Mouse (Mus musculus): ENCODE measurements around the gene Ano6. TPM values are rescaled to one million over a fixed set of nuclear protein-coding genes. Genes with fewer than 3 reads are reported as not detected.

Ano6 gene
- polyA plus RNA-seq, 1 experiment from 2014 or later: 52.3 TPM

DNA sequence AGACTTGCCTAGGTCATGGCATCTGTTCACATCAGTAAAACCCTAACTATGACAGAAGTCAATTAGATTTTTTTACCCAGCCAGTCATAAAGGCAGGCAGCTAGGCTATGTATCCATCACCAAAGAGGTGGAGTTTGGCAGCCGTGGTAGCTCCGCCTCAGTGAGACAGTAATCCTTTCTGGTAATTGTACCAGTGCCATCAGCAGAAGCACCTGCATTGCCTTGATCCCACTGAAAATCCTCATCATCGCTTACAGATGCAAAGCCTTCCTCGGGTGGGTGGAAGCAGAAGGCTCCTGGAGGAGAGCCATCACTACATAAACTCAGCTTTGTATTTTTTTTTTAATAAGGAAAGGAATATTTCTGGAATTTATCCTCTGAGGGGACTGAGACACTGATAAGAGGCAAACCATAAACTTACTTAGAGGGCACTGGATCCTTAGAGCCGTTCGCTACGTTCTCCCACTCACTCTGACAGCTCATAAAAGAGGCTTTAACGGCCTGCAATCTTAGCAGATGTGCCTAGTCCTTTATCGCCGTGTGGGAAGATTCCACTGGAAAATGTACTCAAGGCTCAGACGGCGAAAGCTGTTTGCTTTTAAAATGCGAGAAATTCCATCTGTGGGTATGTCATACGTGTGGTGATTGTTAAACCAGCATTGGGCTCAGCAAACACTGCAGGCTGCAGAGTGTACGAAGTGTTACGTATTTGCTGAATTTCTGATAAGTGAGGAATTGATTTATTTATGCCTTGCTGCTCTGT, 140.6 kb downstream of the Ano6 start:
- H3K4me2 ChIP-seq: no peak overlapping the region
- peaks cover 8% of the 10 kb centered on the region; the same call in 1 of the 2 replicates for H3K4me1 ChIP-seq
- no peaks in the 10 kb centered on the region; the same call in 1 of the 2 replicates for H3K9me3 ChIP-seq
- H3K27me3 ChIP-seq: no peaks in the 10 kb centered on the region
- H3K27ac ChIP-seq: no peak overlapping the region
- 70% methylated on average over 16 of the region's 16 CpGs for WGBS
- peaks cover 45% of the 10 kb centered on the region for H3K36me3 ChIP-seq
- H3K4me3 ChIP-seq: no peak overlapping the region
- H3K9ac ChIP-seq: no peak overlapping the region
- ATAC-seq (ENCODE audit: insufficient number of reproducible peaks, insufficient read depth, low FRiP score, low TSS enrichment, low read depth): no peak

GRCm38 (mm10) chr15:95932358-95932757, 141.7 kb downstream of the Ano6 start:
- peaks cover 50% of the 10 kb centered on the region for H3K36me3 ChIP-seq
- no peak overlapping the region for H3K4me3 ChIP-seq
- no peak overlapping the region for H3K27ac ChIP-seq
- no peak overlapping the region for H3K4me2 ChIP-seq
- no peak for ATAC-seq (ENCODE audit: insufficient number of reproducible peaks, insufficient read depth, low FRiP score, low TSS enrichment, low read depth)
- H3K9ac ChIP-seq: no peak overlapping the region
- peaks cover 8% of the 10 kb centered on the region; the same call in 1 of the 2 replicates for H3K4me1 ChIP-seq
- H3K27me3 ChIP-seq: no peaks in the 10 kb centered on the region
- 88% methylated on average over 5 of the region's 5 CpGs for WGBS
- no peaks in the 10 kb centered on the region; the same call in 1 of the 2 replicates for H3K9me3 ChIP-seq

DNA sequence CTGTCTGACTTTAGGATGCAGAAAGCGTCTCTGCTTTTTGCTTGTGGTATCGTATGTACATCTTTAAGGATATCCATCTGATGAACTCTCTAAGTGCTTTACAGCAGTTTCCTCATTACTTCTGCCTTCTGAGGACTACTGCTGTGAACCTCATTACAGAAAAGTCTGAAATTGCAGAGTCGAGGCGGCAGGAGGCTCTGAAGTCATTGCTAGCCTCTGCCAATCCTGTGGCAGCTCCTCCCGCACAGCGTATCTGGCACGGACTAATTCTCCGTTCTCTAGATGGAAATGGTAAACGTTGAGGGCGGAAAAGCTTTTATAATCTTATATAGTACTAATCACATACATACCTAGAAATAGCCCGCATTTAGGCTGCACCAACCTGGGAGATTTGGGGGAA, 144.5 kb downstream of the Ano6 start:
- no peak overlapping the region for H3K4me2 ChIP-seq
- H3K27me3 ChIP-seq: no peaks in the 10 kb centered on the region
- H3K27ac ChIP-seq: no peak overlapping the region
- H3K4me1 ChIP-seq: peaks cover 8% of the 10 kb centered on the region; the same call in 1 of the 2 replicates
- H3K4me3 ChIP-seq: no peak overlapping the region
- no peak for ATAC-seq (ENCODE audit: insufficient number of reproducible peaks, insufficient read depth, low FRiP score, low TSS enrichment, low read depth)
- H3K36me3 ChIP-seq: peaks cover 50% of the 10 kb centered on the region
- no peak overlapping the region for H3K9ac ChIP-seq
- H3K9me3 ChIP-seq: peaks cover 4% of the 10 kb centered on the region
- 77% methylated on average over 11 of the region's 11 CpGs for WGBS

- Histone ChIP-seq H3K4me3 (no peak overlapping the region), H3K4me1 (peaks cover 9% of the 10 kb centered on the region), H3K27me3 (no peaks in the 10 kb centered on the region), H3K27ac (no peak overlapping the region), H3K4me2 (no peak overlapping the region), H3K9ac (no peak overlapping the region), H3K9me3 (peaks cover 4% of the 10 kb centered on the region; the same call in 1 of the 2 replicates), H3K36me3 (peaks cover 46% of the 10 kb centered on the region)
- no peak for ATAC-seq (ENCODE audit: insufficient number of reproducible peaks, insufficient read depth, low FRiP score, low TSS enrichment, low read depth)
- WGBS: 55% methylated on average over 4 of the region's 4 CpGs
Observed at GRCm38 (mm10) chr15:95943470-95943869, 152.8 kb downstream of the Ano6 start.

DNA sequence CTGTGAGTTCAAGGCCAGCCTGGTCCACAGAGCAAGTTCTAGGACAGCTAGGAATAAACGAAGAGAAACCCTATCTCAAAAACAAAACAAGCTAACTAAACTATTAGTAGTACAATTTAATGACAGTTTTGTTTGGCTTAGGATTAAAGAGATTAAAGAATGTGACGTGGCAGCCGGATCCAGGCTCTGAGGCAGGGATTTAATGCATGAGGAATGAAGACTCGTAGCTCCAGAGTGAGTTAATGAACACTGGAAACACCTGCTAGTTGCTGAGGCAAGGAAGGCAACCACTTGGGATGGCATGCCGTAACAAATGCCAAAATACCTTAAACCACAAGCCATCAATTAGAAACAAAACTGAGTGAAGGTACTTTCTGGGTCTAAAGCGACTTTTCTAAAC, 153.7 kb downstream of the Ano6 start:
- no peak overlapping the region for H3K4me2 ChIP-seq
- no peaks in the 10 kb centered on the region for H3K27me3 ChIP-seq
- peaks cover 42% of the 10 kb centered on the region for H3K36me3 ChIP-seq
- H3K9ac ChIP-seq: no peak overlapping the region
- peaks cover 9% of the 10 kb centered on the region for H3K4me1 ChIP-seq
- no peaks in the 10 kb centered on the region for H3K9me3 ChIP-seq
- no peak overlapping the region for H3K27ac ChIP-seq
- H3K4me3 ChIP-seq: no peak overlapping the region
- no peak for ATAC-seq (ENCODE audit: insufficient number of reproducible peaks, insufficient read depth, low FRiP score, low TSS enrichment, low read depth)
- WGBS: 72% methylated on average over 6 of the region's 6 CpGs

DNA sequence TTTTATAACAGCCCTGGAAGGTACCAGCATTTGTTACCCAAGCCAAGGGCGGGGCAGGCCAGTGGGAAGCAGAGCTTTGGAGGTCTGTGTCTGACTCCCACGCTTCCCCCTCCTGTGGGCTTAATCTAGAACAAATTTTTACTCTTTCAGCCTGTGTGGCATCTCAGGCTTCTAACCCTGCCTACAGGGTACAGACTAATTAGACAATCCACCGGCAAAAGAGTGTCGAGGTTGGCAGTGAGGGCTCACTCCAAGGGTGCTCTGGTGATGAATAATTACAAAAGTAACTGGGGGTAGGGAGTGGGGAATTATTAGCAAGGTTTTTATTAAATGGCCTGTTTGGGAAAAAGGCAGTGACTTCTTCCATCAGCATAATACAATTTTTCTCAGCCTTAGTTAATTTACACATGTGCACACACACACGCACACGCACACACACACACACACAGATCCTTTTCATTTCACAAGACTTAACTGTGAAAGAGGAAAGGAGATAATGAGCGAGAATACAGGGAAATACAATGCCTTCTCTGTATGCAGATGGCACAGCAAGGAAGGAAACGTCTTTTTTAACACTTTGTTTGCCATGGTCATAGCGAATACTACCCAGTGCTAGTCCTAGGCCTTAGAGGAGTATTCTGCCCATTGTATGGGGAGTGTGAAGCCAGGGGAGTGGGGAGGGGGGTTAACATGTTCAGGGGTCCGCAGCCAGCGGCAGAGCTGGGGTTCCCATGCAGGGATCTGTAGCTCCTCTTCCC, 155.5 kb downstream of the Ano6 start:
- H3K9me3 ChIP-seq: no peaks in the 10 kb centered on the region
- H3K27me3 ChIP-seq: no peaks in the 10 kb centered on the region
- no peak overlapping the region for H3K4me2 ChIP-seq
- H3K4me1 ChIP-seq: peaks cover 9% of the 10 kb centered on the region
- H3K9ac ChIP-seq: no peak overlapping the region
- no peak for ATAC-seq (ENCODE audit: insufficient number of reproducible peaks, insufficient read depth, low FRiP score, low TSS enrichment, low read depth)
- no peak overlapping the region for H3K27ac ChIP-seq
- peaks cover 46% of the 10 kb centered on the region for H3K36me3 ChIP-seq
- no peak overlapping the region for H3K4me3 ChIP-seq
- WGBS: 40% methylated on average over 11 of the region's 11 CpGs

- no peak overlapping the region for H3K4me3 ChIP-seq
- H3K4me2 ChIP-seq: no peak overlapping the region
- no peak for ATAC-seq (ENCODE audit: insufficient number of reproducible peaks, insufficient read depth, low FRiP score, low TSS enrichment, low read depth)
- H3K36me3 ChIP-seq: peaks cover 47% of the 10 kb centered on the region
- no peaks in the 10 kb centered on the region for H3K9me3 ChIP-seq
- H3K27me3 ChIP-seq: no peaks in the 10 kb centered on the region
- 94% methylated on average over 18 of the region's 18 CpGs for WGBS
- H3K9ac ChIP-seq: no peak overlapping the region
- peaks cover 16% of the 10 kb centered on the region for H3K4me1 ChIP-seq
- no peak overlapping the region for H3K27ac ChIP-seq
Observed at GRCm38 (mm10) chr15:95948411-95948810, 157.8 kb downstream of the Ano6 start.

DNA sequence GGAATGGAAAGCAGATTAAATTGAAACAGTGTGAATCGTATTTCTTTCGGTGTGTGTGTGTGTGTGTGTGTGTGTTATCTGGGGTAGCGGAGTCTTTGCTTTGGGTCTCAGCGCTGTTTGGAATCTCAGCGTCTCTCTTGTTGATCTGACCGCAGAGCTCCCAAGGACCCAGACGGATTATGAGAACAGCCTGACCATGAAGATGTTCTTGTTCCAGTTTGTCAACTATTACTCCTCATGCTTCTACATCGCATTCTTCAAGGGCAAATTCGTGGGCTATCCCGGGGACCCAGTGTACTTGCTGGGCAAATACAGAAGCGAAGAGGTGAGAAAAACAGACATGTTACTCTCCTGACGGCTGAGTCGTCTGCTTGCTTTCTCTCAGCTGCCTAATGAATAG, 158.7 kb downstream of the Ano6 start:
- no peaks in the 10 kb centered on the region for H3K27me3 ChIP-seq
- peaks cover 55% of the 10 kb centered on the region for H3K36me3 ChIP-seq
- no peaks in the 10 kb centered on the region for H3K9me3 ChIP-seq
- H3K27ac ChIP-seq: no peak overlapping the region
- no peak overlapping the region for H3K4me2 ChIP-seq
- no peak overlapping the region for H3K4me3 ChIP-seq
- WGBS: 87% methylated on average over 13 of the region's 13 CpGs
- H3K4me1 ChIP-seq: peaks cover 16% of the 10 kb centered on the region
- ATAC-seq (ENCODE audit: insufficient number of reproducible peaks, insufficient read depth, low FRiP score, low TSS enrichment, low read depth): no peak
- no peak overlapping the region for H3K9ac ChIP-seq

DNA sequence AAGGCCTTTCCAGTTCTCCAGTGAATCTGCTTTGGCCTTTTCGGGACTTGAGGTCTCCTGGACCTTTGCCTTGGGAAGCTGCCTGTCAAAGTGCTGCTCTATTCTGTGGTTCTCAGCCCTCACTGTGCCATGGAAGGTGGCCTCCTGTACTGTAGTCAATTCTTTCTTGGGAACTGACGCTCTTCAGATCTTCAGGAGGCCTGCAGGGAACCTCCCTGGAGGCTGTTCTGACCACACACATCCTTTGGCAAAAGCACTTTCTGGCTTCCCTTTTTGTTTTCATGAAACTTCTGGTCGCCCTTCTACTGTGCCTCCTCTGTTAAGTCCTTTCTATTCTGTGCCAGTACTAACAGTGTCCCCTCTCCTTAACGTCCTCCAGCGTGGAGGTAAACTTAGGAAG, 160.9 kb downstream of the Ano6 start:
- Histone ChIP-seq H3K36me3 (peaks cover 74% of the 10 kb centered on the region), H3K27me3 (no peaks in the 10 kb centered on the region), H3K9me3 (no peaks in the 10 kb centered on the region), H3K27ac (no peak overlapping the region), H3K4me3 (no peak overlapping the region), H3K9ac (no peak overlapping the region), H3K4me2 (no peak overlapping the region), H3K4me1 (peaks cover 7% of the 10 kb centered on the region)
- no peak for ATAC-seq (ENCODE audit: insufficient number of reproducible peaks, insufficient read depth, low FRiP score, low TSS enrichment, low read depth)
- 57% methylated on average over 5 of the region's 5 CpGs for WGBS

DNA sequence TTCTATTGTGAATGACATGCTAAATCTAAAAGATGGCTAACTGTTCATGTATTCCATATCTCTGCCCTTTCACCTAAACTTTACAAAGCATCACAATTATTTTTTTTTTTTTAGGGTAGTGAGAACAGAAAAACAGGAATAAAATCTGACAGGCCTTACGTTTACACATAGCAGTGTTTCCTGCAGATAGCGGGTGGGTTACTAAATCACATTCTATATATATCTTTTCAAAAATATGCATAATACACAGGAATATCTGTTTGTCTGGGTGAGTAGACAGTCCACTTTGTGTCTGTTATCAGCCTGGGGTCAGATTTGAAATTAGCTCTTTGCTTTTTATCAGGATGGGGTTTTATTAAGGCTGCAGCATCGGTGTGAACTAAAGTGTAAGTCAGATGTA, 166.0 kb downstream of the Ano6 start:
- Histone ChIP-seq H3K27me3 (no peaks in the 10 kb centered on the region), H3K36me3 (peaks cover 63% of the 10 kb centered on the region), H3K4me2 (no peak overlapping the region), H3K27ac (no peak overlapping the region), H3K4me1 (peaks cover 3% of the 10 kb centered on the region), H3K9me3 (no peaks in the 10 kb centered on the region), H3K4me3 (no peak overlapping the region), H3K9ac (no peak overlapping the region)
- no peak for ATAC-seq (ENCODE audit: insufficient number of reproducible peaks, insufficient read depth, low FRiP score, low TSS enrichment, low read depth)
- WGBS: 96% methylated on average over 3 of the region's 3 CpGs

DNA sequence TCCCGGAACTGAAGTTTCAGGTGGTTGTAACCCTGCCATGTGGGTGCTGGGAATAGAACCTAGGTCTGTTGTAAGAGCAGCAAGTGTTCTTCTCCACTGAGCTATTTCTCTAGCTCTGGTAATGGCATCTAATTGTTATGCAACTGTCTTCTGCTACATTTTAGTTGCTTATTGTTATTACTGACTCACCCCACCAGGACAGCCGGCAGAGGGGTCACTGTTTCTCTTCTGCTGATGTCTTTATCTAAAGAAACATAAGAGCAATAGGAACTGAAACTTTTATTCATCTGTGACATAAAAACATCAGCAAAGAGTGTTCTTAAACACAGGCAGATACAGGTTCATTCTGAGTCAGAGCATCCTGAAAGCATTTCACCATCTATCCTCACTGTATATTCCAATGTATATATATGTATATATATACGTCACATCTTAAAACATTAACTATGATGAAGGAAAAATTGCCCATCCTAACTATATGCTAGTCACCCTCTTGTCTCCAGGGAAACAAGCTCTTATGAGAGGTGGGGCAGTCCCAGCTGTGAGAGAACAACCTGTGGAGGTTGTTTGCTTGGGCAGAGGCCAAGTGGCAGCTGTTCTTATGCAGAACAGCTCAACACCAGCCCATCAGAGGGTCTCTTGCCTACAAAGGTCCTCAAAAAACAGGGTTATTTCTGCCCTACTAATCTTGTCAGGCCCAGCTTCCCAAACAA, 171.9 kb downstream of the Ano6 start:
- H3K4me3 ChIP-seq: no peak overlapping the region
- H3K9me3 ChIP-seq: no peaks in the 10 kb centered on the region
- H3K27ac ChIP-seq: no peak overlapping the region
- WGBS: 93% methylated on average over 3 of the region's 3 CpGs
- H3K4me2 ChIP-seq: no peak overlapping the region
- no peaks in the 10 kb centered on the region for H3K27me3 ChIP-seq
- peaks cover 37% of the 10 kb centered on the region for H3K36me3 ChIP-seq
- peaks cover 19% of the 10 kb centered on the region for H3K4me1 ChIP-seq
- H3K9ac ChIP-seq: no peak overlapping the region
- ATAC-seq (ENCODE audit: insufficient number of reproducible peaks, insufficient read depth, low FRiP score, low TSS enrichment, low read depth): no peak
